Mouse (Mus musculus) thymus, postnatal 25 days (tissue): Measurements from ENCODE around the gene Hap1.
"Not testable (repeated sequence)": the region's sequence is repeated elsewhere in the genome, so short reads cannot be mapped to it uniquely, and the experiment has no call there.

Source experiments
- DNase-seq: peaks from one replicate; pipeline ENCODE4 v3.0.0; 2022

The Hap1 gene

GRCm38 (mm10) chr11:100388588-100388987, 32.7 kb upstream of the Hap1 start:
- no peak for DNase-seq

- no peak for DNase-seq
These were observed 31.9 kb upstream of the Hap1 start for GRCm38 (mm10) chr11:100387589-100388375.

GRCm38 (mm10) chr11:100387111-100387510, 31.2 kb upstream of the Hap1 start:
- no peak for DNase-seq

DNA sequence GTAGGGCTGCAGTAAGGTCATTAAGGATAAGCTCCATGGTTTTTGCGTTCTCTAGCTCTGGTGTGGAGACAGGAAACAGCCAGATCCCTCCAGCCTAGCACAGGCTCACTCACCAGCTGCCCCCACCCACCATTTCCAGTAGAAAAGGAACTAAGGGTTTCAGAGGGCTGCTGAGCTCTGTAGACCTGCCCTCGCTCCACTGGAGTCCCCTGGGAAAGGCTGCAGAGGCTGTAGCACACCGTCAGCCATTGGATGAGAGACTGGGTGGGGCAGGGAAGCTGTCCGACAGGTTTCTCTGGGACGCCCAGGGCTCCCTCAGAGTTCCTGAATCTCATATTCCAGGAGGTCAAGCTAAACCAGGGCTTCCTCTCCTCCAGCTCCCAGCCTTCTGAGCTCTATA, 30.7 kb upstream of the Hap1 start:
- DNase-seq = no peak

DNA sequence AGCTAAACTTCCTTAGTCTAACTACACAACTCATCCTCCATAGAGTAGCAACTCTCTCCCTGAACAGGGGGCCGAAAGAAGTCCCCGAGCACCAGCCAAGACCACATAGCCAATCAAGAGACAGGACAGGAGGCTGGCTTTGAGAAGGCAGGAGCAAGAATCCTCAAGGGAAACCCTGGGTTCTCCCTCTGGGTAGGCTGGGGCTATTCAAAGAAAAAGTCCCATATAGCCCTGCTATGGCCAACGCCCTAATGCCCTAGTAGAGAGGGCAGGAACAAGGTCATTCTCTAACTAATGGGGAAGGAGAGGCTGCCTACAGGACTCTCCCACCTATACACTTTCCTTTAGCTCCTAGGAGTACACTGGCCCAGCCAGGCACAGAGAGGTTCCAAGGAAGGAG, 29.1 kb upstream of the Hap1 start:
- DNase-seq = no peak

DNA sequence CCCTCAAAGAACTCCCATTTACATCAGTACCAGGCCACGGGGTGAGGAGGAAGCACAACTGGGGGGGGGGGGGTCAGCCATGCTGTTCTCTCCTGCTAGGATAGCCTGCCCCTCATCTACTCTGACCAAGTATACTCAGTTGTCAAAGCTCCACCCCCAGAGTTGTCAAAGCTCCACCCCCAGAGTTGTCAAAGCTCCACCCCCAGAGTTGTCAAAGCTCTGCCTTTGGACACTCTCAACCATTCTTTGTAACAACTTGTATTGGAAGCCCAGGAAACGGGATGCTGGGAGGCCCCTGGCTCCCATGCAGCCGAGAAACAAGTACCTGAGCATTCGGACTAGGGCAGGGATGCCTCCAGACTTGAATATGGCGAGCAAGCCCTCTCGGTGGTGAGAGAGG, 26.8 kb upstream of the Hap1 start:
- no peak for DNase-seq

- DNase-seq = no peak
These were observed 23.4 kb upstream of the Hap1 start for GRCm38 (mm10) chr11:100379311-100379710.

DNA sequence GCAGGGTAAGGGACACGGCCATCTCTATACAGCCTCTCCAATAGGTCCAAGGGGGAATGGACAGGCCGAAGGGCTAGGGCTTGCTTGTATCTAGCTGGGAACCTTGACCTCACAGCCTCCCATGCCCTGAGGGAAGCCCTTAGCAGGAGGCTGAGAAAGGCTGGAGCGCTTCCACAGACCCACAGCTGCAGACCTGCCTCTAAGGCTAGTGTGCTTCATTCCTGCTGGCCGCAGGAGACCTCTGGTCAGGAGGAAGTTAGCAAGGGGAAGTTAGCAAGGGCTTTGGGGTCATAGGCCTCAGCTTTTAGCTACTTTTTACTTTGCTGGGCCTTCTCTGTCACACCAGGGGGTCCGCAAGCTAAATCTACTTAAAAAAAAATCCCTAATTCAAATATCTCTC, 22.5 kb upstream of the Hap1 start:
- DNase-seq = no peak

- DNase-seq = no peak
These were observed 22.1 kb upstream of the Hap1 start for GRCm38 (mm10) chr11:100377989-100378388.

DNA sequence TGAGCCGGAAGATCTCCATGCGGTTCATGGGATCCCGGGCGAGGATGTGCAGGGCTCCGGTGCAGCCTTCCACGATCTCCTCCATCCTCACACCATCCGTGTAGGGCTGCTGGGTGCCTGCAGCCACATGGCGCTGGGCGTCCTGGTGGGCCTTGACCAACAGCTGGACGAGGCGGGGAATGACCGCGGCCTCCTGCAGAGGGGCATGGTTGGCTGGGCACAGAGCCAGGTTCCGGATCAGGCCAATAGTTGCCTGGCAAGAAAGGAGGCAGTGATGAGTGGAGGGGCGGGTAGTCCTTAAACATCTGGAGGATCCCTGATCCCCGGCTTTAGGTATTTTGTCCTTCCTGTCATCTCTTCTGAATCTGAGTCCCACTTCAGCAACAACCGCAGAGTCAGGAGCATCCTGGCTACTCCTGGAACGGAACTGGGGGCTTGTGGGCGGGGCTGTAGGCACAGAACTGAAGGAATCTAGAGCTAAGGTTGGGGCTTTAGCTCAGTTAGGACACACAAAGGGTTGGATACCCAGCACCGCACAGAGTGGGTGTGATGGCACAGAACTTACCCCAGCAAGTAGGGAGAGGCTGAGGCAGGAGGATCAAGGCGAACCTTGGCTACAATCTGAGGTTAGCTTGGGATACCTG, 20.9 kb upstream of the Hap1 start:
- DNase-seq = no peak

- DNase-seq = no peak
These were observed 20.1 kb upstream of the Hap1 start for GRCm38 (mm10) chr11:100376005-100376404.

- DNase-seq = no peak
These were observed 19.2 kb upstream of the Hap1 start for GRCm38 (mm10) chr11:100375127-100375526.

DNA sequence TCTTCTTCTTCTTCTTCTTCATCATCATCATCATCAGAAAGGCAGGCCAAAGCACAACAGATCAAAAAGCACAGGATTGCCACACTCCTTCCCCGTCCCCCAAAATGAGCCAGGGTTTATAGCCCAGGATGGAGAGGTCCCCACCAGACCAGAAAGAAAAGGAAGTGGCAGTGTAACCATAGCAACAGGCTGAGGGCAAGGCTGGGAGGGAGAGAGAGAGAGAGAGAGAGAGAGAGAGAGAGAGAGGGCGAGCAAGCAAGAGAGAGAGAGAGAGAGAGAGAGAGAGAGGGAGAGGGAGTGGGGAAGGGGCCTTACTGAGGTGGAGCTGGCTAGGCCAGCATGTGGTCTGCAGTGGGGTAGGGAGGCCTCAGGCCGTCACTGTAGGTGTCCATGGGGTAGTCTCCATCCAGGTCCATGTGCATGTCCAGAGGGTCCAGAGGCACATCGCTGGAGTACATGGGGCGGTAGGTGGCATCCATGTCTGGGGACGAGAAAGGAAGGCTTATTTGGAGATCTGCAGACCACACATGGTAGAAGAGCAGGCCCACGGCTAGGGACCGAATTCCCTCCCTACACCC, 16.1 kb upstream of the Hap1 start:
- no peak for DNase-seq

DNA sequence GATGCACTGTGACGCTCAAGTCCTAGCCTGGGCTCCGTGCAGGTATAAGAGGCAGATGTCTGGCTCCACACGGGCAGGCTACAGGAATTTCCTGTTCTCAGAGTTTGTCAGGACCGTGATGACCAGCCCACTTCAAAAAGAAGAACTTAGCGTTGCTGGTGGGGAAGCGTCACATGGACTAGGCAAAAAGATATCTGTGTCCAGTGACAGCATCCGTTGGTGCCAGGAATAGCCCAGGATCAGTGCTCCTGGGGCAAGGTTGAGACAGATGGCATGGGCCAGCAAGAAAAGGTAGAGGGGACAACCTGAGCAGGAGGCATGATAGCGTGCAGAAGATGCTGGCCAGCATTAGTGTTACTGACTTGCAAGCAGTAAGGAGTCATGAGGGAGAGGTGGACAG, 13.9 kb upstream of the Hap1 start:
- DNase-seq = no peak

- DNase-seq = no peak
These were observed 13.2 kb upstream of the Hap1 start for GRCm38 (mm10) chr11:100369145-100369544.

DNA sequence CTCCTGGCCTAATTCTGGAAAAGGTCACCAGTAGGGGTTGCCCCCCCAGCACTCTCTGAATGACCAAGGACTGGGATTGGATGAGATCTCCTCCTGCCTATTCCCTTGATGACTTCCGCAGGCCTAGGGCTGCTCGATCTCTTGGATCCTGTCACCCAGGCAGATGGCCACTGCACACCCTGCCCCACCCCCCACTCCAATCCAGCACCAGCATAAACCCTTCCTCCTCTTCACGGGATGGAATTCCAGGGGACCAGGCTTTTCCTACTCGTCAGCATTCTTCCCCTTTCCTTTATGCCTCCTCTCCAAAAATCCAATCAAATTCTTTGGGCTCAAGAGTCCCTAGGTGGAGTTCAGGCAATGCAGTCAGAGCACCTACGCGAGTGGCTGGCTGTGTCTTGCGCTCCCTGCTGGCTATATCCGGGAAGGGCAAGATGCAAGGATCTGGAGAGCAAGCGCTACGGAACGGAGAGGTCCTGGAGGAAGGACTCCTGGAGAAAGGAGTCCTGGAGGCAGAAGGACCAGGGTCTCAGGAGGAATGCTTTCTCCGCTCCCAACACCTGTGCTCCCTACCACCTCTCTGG, 7.1 kb upstream of the Hap1 start:
- peak; percentile 77 for DNase-seq

DNA sequence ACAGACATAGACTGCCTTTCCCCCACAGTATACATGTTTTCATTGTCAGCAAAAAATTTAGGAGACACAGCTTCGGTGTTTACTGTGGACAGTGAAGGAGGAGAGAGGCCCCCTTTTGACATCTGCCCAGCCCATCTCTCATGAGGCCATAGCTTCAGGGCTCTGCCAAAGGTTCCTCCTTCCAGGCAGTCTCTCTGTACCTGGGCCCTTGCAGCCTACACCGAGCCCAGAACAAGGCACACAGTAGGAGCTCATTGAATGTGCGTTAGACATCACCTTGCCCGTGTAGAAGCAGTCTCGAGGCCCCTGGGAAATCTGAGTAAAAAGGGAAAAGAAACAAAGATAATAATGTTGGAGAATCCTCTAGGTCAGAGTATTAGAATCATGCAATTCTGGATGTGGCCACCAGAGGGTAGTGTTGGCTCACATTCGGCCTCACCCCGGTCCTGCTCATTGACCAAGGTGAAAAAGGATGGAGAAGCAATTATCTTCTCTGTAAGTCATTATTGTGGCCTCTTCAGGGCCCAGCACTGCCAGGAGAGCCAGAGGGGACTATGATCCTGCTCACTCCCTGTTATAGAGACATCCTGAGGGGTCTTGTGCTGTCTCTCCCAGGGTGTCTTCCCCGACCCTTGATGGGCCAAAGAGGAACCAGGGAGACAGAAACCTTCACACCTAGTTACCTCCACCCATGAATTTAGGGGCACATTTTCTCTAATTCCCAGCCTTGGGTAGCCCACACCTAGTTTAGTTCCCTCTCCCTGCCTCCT, 6.5 kb upstream of the Hap1 start:
- DNase-seq = peak; percentile 79

DNA sequence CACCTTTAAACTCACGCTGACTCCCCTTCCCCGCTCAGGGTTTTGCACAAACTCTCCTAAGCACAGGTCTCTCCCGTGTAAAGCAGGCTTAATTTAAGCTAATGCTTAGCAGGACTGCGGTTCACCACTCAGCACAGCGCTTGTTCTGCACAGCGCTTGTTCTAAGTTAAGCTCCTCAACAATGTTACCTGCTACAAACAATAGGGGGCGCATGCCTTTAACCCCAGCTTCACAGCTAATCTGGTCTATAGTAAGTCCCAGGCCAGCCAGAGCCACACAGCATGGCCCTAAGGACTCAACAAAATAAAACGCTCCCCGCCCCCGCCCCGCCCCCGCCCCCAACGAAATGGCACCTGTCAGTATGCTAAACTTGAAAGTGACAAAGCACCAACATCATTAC, 5.1 kb upstream of the Hap1 start:
- not testable (repeated sequence) for DNase-seq

- no peak for DNase-seq
These were observed 4.2 kb upstream of the Hap1 start for GRCm38 (mm10) chr11:100360175-100360574.

DNA sequence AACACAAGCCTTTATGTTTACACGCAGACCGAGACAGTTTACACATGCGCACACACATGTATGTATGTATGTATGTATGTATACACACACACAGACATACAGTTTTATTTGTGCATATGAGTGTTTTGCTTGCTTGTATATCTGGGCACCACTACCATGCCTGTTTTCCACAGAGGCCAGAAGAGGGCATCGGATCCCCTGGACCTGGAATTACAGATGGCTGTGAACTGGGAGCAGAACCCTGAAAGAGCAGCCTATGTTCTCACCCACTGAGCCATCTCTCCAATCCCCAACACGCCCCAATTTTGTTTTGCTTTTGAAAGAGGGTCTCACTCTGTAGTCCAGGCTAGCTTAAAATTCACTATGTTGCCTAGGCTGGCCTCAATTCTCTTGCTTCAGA, 1.5 kb upstream of the Hap1 start:
- no peak for DNase-seq

DNA sequence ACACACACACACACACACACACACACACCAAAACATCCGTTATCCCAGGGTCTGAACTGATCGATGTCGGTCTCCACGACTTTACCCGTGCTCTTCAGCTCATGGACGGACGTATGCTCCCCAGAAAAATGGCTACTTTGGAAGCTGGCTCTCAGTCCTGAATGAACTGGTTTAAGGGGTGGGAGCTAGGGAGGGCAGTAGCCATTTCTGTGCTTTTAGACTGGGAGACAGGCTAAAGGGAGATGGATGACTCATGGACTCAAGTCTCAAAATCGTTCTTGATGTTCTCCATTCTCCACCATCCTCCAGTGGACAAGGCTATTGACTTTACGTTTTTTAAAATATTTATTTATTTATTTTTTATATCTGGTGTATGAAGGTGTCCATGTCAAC, 887 bp upstream of the Hap1 start:
- no peak for DNase-seq

DNA sequence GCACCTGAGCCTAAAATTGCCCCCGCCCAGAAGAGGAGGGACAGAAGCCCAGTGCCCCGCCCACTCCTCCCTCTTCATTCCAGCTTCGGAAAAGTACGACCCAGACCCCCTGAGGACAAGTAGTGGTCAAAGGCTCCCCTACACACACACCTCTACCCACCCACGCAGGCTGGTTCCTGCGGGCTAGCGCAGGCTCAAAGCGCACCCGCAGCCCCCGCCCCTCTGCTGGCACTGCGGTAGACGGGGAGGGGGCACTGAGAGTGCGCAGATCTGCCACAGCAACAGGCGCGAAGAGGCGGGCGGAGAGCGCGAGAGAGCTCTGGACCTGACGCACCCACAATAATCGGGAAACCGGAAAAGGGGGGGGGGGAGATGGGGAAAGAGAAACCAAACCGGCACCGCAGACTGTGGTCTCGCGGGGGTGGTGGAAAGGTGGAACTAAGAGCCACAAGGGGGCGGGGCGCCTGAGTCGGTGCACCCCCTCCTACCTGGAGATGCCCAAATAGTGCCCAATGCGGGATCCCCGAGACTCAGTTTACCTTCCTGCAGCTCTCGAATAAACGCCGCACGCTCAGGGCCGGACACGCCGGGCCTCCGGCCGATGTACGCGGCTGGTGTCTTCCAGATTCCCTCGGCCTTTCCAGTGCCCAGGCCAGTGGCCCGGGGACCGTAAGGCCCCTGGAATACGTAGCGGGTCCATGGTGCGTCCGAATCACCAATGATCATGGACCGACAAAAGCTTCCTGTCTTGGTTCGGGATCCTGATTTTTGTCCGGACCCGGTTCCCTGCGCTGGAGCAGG, 577 bp downstream of the Hap1 start:
- peak; percentile 72 for DNase-seq
